Mouse (Mus musculus): ENCODE data around the gene Ccr5.

- TF ChIP-seq CTCF (IDR thresholded peaks at IDR 0.05; ENCODE audit: low read depth, low read length) (no peak), GATA2 (IDR thresholded peaks at IDR 0.05; ENCODE audit: borderline replicate concordance, low read depth, low read length) (no peak), TAL1 (conservative IDR thresholded peaks at IDR 0.05; ENCODE audit: low read depth, low read length) (no peak), GATA1 (IDR thresholded peaks at IDR 0.05; ENCODE audit: borderline replicate concordance, low read length) (no peak)
These were observed 12.8 kb upstream of the Ccr5 start for GRCm38 (mm10) chr9:124108356-124109127.

All from G1E (cell line).